Mouse (Mus musculus): ENCODE results near the gene Ccdc85a.

DNA sequence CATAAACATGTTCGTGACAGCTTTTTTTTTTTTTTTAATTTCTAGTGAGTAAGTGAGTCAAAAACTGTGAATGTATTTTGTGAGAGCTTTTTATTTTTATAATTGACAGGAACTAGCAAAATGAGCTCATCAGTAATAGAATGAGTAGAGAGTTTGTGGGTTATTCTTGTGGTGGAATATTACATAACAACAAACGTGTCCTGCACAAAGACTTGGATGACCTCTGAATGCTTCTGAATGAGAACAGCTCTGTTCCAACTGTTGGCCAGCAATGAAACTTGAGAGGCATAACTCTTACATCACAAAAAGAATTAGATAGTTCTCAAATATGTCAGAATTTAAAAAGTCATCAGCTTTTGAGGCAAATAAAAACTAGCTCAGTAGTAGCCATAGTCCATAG, 40.7 kb downstream of the Ccdc85a start:
- TF ChIP-seq POLR2A (IDR thresholded peaks at IDR 0.05; ENCODE audit: low read depth, low read length), result no peak
- no peak for TF ChIP-seq CTCF (IDR thresholded peaks at IDR 0.05; ENCODE audit: borderline replicate concordance, insufficient read depth, low read length)

All from embryonic fibroblast, embryonic 13.5 days (primary cell).